ENCODE assay signal across 8 mouse cellular contexts in the genomic region with DNA sequence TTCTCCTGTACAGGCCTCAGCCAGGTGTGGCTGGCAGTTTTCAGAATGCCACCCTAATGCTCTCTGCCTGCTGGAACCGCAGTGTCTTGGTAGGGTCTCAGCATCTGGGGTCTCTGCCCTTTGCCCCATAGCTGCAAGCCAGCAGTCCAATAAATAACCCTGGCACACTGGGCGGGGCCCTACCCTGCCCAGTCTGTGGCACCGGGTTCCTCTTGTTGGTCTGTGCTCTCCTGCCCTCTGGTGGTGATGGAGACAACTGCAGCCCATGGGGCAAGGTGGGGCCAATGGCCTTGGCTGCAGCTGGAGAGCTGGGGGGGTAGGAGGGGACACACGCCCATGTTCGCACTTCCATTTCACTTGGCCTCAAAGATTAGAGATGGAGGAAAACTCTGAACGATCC.
DNase-seq lines count a peak whose midpoint lies in the region; ATAC-seq and TF ChIP-seq lines count a peak whose summit lies in the region.

No protein-coding gene starts in this region.

- no peaks in the 10 kb centered on the region for H3K36me3 ChIP-seq in embryonic facial prominence, embryonic 11.5 days (replicated peaks; ENCODE audit: control insufficient read depth, insufficient read depth, low read depth, low read length)
- no peaks in the 10 kb centered on the region for H3K36me3 ChIP-seq in kidney, embryonic 16.5 days (ENCODE audit: insufficient read depth, low read length)
- no peaks in the 10 kb centered on the region for H3K36me3 ChIP-seq in liver, adult 2 months (ENCODE audit: control insufficient read depth, insufficient read depth, low read length)
- H3K36me3 ChIP-seq in neural tube, embryonic 12.5 days: no peaks in the 10 kb centered on the region
- no peaks in the 10 kb centered on the region for H3K36me3 ChIP-seq in stomach, embryonic 15.5 days

- H3K9ac ChIP-seq in embryonic facial prominence, embryonic 11.5 days (replicated peaks; ENCODE audit: low read length): no peak overlapping the region
- no peak overlapping the region for H3K9ac ChIP-seq in kidney, embryonic 16.5 days (replicated peaks; ENCODE audit: low read length)
- H3K9ac ChIP-seq in liver, adult 2 months (ENCODE audit: low read depth, low read length): no peak overlapping the region
- H3K9ac ChIP-seq in neural tube, embryonic 12.5 days: no peak overlapping the region
- no peak overlapping the region for H3K9ac ChIP-seq in stomach, embryonic 15.5 days

- 0 out of 2 replicates have a peak, but pooled peaks have one; percentile 15 for ATAC-seq in embryonic facial prominence, embryonic 11.5 days (replicated peaks; ENCODE audit: insufficient number of reproducible peaks, low FRiP score, low TSS enrichment, low read depth)
- ATAC-seq in kidney, embryonic 16.5 days (ENCODE audit: low FRiP score, low TSS enrichment): peak; percentile 51; the same call in 1 of the 2 replicates
- ATAC-seq in neural tube, embryonic 12.5 days (ENCODE audit: low FRiP score, low read depth): peak; percentile 73
- peak; percentile 48; the same call in 1 of the 2 replicates for ATAC-seq in stomach, embryonic 15.5 days (ENCODE audit: insufficient read depth, low FRiP score, low read depth)

- no peak overlapping the region for H3K4me3 ChIP-seq in embryonic facial prominence, embryonic 11.5 days (ENCODE audit: low read depth, low read length)
- no peak overlapping the region for H3K4me3 ChIP-seq in kidney, embryonic 16.5 days (ENCODE audit: low read length)
- H3K4me3 ChIP-seq in liver, adult 2 months (ENCODE audit: insufficient read depth, low read depth, low read length): no peak overlapping the region
- H3K4me3 ChIP-seq in neural tube, embryonic 12.5 days: no peak overlapping the region
- no peak overlapping the region for H3K4me3 ChIP-seq in stomach, embryonic 15.5 days (replicated peaks)

- DNase-seq in A20 (ENCODE audit: low read depth, low spot score): peak; percentile 69
- DNase-seq in adrenal gland, postnatal 25 days: peak; percentile 77
- peak; percentile 78 for DNase-seq in embryonic facial prominence, embryonic 11.5 days (ENCODE audit: low spot score)
- DNase-seq in heart, adult 9 months (ENCODE audit: low spot score in 2 of 2): peak; percentile 68 to 72
- DNase-seq in liver, adult 2 months (ENCODE audit: extremely low read depth, low read depth, low spot score): peak; percentile 35

- TF ChIP-seq POLR2A in liver, adult 2 months (IDR thresholded peaks at IDR 0.05; ENCODE audit: extremely low read depth, insufficient read depth, low read length): no peak

- H3K79me2 ChIP-seq in liver, adult 2 months (ENCODE audit: control insufficient read depth, insufficient read depth, low read length): no peaks in the 10 kb centered on the region

- no peaks in the 10 kb centered on the region for H3K9me3 ChIP-seq in embryonic facial prominence, embryonic 11.5 days (replicated peaks; ENCODE audit: control insufficient read depth, low read length)
- H3K9me3 ChIP-seq in kidney, embryonic 16.5 days (ENCODE audit: low read length): no peaks in the 10 kb centered on the region
- no peaks in the 10 kb centered on the region for H3K9me3 ChIP-seq in neural tube, embryonic 12.5 days
- H3K9me3 ChIP-seq in stomach, embryonic 15.5 days: no peaks in the 10 kb centered on the region

- H3K27ac ChIP-seq in embryonic facial prominence, embryonic 11.5 days (replicated peaks; ENCODE audit: low read depth, low read length): no peak overlapping the region
- H3K27ac ChIP-seq in kidney, embryonic 16.5 days (ENCODE audit: low read length): no peak overlapping the region
- H3K27ac ChIP-seq in liver, adult 2 months (replicated peaks; ENCODE audit: insufficient read depth, low read depth, low read length): no peak overlapping the region
- no peak overlapping the region for H3K27ac ChIP-seq in neural tube, embryonic 12.5 days
- no peak overlapping the region for H3K27ac ChIP-seq in stomach, embryonic 15.5 days

- peak; percentile 99 for TF ChIP-seq CTCF in liver, adult 2 months (IDR thresholded peaks at IDR 0.05; ENCODE audit: low read depth, low read length)

- 25% methylated on average over 6 of the region's 6 CpGs for WGBS in embryonic facial prominence, embryonic 11.5 days
- 26% methylated on average over 6 of the region's 6 CpGs for WGBS in kidney, embryonic 16.5 days
- WGBS in liver, adult 2 months: 15% methylated on average over 6 of the region's 6 CpGs
- 29% methylated on average over 6 of the region's 6 CpGs for WGBS in neural tube, embryonic 12.5 days
- WGBS in stomach, embryonic 15.5 days: 21% methylated on average over 6 of the region's 6 CpGs

- H3K4me1 ChIP-seq in embryonic facial prominence, embryonic 11.5 days (ENCODE audit: control insufficient read depth, insufficient read depth, low read length): no peaks in the 10 kb centered on the region
- no peaks in the 10 kb centered on the region for H3K4me1 ChIP-seq in kidney, embryonic 16.5 days (ENCODE audit: insufficient read depth, low read length)
- H3K4me1 ChIP-seq in liver, adult 2 months (ENCODE audit: control insufficient read depth, insufficient read depth, low read length): no peaks in the 10 kb centered on the region
- no peaks in the 10 kb centered on the region for H3K4me1 ChIP-seq in neural tube, embryonic 12.5 days
- 0 out of 2 replicates have a peak, but pooled peaks cover 4% of the 10 kb centered on the region for H3K4me1 ChIP-seq in stomach, embryonic 15.5 days

- no peaks in the 10 kb centered on the region for H3K27me3 ChIP-seq in embryonic facial prominence, embryonic 11.5 days (ENCODE audit: control insufficient read depth, insufficient read depth, low read length)
- no peaks in the 10 kb centered on the region for H3K27me3 ChIP-seq in kidney, embryonic 16.5 days (ENCODE audit: insufficient read depth, low read length)
- H3K27me3 ChIP-seq in liver, adult 2 months (ENCODE audit: control insufficient read depth, insufficient read depth, low read length): no peaks in the 10 kb centered on the region
- H3K27me3 ChIP-seq in neural tube, embryonic 12.5 days (replicated peaks): no peaks in the 10 kb centered on the region
- no peaks in the 10 kb centered on the region for H3K27me3 ChIP-seq in stomach, embryonic 15.5 days (replicated peaks)

- no peak overlapping the region for H3K4me2 ChIP-seq in embryonic facial prominence, embryonic 11.5 days (ENCODE audit: low read depth, low read length)
- no peak overlapping the region for H3K4me2 ChIP-seq in kidney, embryonic 16.5 days (replicated peaks; ENCODE audit: low read depth, low read length)
- H3K4me2 ChIP-seq in neural tube, embryonic 12.5 days (replicated peaks): no peak overlapping the region
- H3K4me2 ChIP-seq in stomach, embryonic 15.5 days: no peak overlapping the region

Comparison
In these comparisons a context has a peak if more than half of its experiments do, and no peak if none do; other contexts are left out.
1. ATAC-seq: peak in every context shown above with its lines; median percentile 73 in neural tube, embryonic 12.5 days; 51 in kidney, embryonic 16.5 days; 48 in stomach, embryonic 15.5 days; 15 in embryonic facial prominence, embryonic 11.5 days.